Mouse (Mus musculus) E14TG2a.4 (cell line): ENCODE measurements around the gene Sbno1.

ENCODE experiments used
- CTCF ChIP-seq: conservative IDR thresholded peaks from 2 replicates; pipeline ENCODE4 v1.5.1; 2014; ENCODE audit warnings: low read length
- NANOG ChIP-seq: IDR thresholded peaks from 2 replicates; pipeline ENCODE4 v1.6.1; 2014; ENCODE audit warnings: borderline replicate concordance, low read length, mixed read lengths
- POU5F1 ChIP-seq: IDR thresholded peaks from 2 replicates; pipeline ENCODE4 v1.6.1; 2014; ENCODE audit warnings: low read length, borderline replicate concordance

DNA sequence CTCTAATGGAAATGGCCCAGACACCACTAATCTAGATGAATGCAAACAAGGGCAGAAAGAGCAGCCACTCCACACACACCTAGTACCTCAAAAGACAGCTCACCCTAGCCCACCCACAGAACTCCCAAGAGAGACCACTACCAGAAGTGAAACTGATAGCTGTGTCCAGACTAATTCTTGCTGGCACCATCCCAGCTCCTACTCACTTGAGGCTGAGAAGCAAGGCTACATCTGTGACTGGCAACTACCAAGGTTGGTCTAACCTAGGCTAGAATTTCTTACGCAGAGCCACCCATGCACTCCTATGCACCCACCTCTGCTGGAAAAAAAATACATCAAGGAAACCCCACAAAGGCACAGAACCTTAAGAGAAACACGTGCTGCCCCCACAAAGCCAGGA lies 75.5 kb downstream of the Sbno1 start:
- no peak for TF ChIP-seq CTCF
- TF ChIP-seq NANOG = no peak
- no peak for TF ChIP-seq POU5F1
